Mouse (Mus musculus) hindbrain, embryonic 13.5 days (tissue): Measurements from ENCODE around the gene Selenbp1. TPM values are rescaled to one million over a fixed set of nuclear protein-coding genes. Genes with fewer than 3 reads are reported as not detected.
A peak's percentile ranks its signal among the peaks of the same experiment; 100 is the strongest.
"Not testable (repeated sequence)": the region's sequence is repeated elsewhere in the genome, so short reads cannot be mapped to it uniquely, and the experiment has no call there.

Experiments used
- ATAC-seq: fragments of 200-750 bp; cut with Nextera tagmentation; 2 replicates; pipeline ENCODE4 v1.8.0; 2017; ENCODE audit warnings: moderate TSS enrichment; ENCODE audit not compliant: low FRiP score
- H3K27ac ChIP-seq: fragments of 300-500 bp; sonication (generic); 2 replicates; pipeline ENCODE4 v1.5.1; 2015; ENCODE audit warnings: inconsistent platforms, mild to moderate bottlenecking, moderate library complexity
- H3K27me3 ChIP-seq: fragments of 300-500 bp; sonication (generic); 2 replicates; pipeline ENCODE4 v1.6.1; 2015; ENCODE audit warnings: mild to moderate bottlenecking, inconsistent platforms
- H3K36me3 ChIP-seq: fragments of 300-500 bp; sonication (generic); 2 replicates; pipeline ENCODE4 v1.6.1; 2015; ENCODE audit warnings: mild to moderate bottlenecking, inconsistent platforms
- H3K4me1 ChIP-seq: fragments of 300-500 bp; sonication (generic); replicated peaks from 2 replicates; pipeline ENCODE4 v1.6.1; 2015; ENCODE audit warnings: inconsistent platforms
- H3K4me2 ChIP-seq: fragments of 300-500 bp; sonication (generic); 2 replicates; pipeline ENCODE4 v1.6.1; 2015; ENCODE audit warnings: inconsistent platforms, mild to moderate bottlenecking, moderate library complexity
- H3K4me3 ChIP-seq: fragments of 300-500 bp; sonication (generic); 2 replicates; pipeline ENCODE4 v1.5.1; 2015; ENCODE audit warnings: mild to moderate bottlenecking, inconsistent platforms
- H3K9ac ChIP-seq: fragments of 300-500 bp; sonication (generic); 2 replicates; pipeline ENCODE4 v1.6.1; 2015; ENCODE audit warnings: mild to moderate bottlenecking, inconsistent platforms
- H3K9me3 ChIP-seq: fragments of 300-500 bp; sonication (generic); 2 replicates; pipeline ENCODE4 v1.6.1; 2016; ENCODE audit warnings: inconsistent platforms
- WGBS: fragments of 180-500 bp; shearing (Covaris S2); methylation state at CpG from one replicate; pipeline ENCODE4 v1.1.7; 2015; 5-methylcytosine and 5-hydroxymethylcytosine counted together
- polyA plus RNA-seq: library from polyadenylated mRNA; unstranded; fragments of >200 nt; fragmentation: Nextera tagmentation; extraction: Ambion mirVana; gene quantifications from 2 replicates; pipeline ENCODE4 v1.2.1, GENCODE M21; 2015

The Selenbp1 gene
- polyA plus RNA-seq, 1 experiment from 2014 or later, result 14.1 TPM

DNA sequence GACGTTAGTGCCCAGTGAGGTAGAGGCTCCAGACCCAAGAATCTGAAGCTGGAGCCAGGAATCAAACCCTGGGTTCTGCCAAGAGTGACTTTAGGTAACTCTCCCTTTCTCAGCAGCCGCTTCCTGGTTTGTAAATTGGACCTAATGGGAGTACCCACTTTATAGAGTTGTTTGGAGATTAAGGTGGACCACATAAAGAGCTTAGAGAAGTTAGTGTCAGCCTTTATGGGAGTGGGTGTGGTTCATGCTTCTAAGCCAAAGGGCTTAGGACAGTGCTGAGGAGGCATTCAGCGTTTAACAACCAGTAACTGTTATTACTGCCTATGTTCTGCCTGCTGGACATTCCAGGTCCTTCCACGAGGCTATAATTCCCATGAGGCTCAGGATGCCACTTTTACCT is 14.0 kb upstream of the Selenbp1 start:
- Histone ChIP-seq H3K9ac (no peak overlapping the region), H3K9me3 (no peaks in the 10 kb centered on the region), H3K4me1 (no peaks in the 10 kb centered on the region), H3K4me3 (no peak overlapping the region), H3K27ac (no peak overlapping the region), H3K4me2 (no peak overlapping the region), H3K36me3 (no peaks in the 10 kb centered on the region), H3K27me3 (0 out of 2 replicates have a peak, but pooled peaks cover 2% of the 10 kb centered on the region)
- WGBS, result 86% methylated on average over 4 of the region's 4 CpGs
- ATAC-seq, result no peak

DNA sequence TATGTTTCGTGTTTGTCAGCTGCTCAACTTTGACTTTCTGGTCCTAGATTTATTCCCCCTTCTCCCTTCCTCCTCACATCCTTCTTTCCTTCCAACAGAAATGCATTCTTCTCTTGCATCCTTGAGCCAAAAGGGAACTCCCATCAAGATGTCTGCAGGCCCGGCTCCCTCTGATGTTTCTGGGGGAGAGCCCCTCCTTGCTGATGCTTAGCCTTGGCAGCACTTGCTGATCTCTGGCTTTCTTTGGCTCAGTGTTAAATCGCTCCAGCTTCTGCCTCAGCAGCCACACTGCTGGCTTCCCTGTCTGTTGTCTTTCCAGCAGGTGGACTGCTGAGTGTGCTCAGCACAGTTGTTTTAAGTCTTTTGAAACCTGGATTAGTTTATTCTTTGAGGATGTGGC is 11.8 kb upstream of the Selenbp1 start:
- 63% methylated on average over 3 of the region's 3 CpGs for WGBS
- Histone ChIP-seq H3K9ac (no peak overlapping the region), H3K9me3 (no peaks in the 10 kb centered on the region), H3K36me3 (no peaks in the 10 kb centered on the region), H3K4me1 (no peaks in the 10 kb centered on the region), H3K27me3 (0 out of 2 replicates have a peak, but pooled peaks cover 2% of the 10 kb centered on the region), H3K27ac (no peak overlapping the region), H3K4me2 (no peak overlapping the region), H3K4me3 (no peak overlapping the region)
- ATAC-seq, result no peak

DNA sequence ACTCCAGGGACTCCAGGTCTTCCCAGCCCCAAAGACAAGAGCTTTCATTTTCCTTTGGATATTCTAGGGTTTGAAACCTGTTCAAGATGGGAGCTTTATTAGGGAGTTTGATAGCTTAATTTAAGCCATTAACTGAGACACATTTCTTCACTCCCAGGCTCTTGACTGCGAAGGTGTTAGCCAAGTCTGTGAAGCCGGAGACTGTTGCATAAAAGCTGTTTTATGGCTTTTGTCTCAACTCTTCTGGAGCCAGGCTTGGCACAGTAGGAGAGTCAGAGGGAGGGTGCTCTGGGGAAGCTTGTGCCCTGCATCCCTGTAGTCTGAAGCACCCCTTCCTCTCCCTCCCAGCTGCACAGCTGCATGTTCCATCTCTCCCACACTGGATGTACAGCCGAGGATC is 10.5 kb upstream of the Selenbp1 start:
- no peak overlapping the region for H3K9ac ChIP-seq
- H3K27ac ChIP-seq, result no peak overlapping the region
- no peaks in the 10 kb centered on the region for H3K4me1 ChIP-seq
- no peak overlapping the region for H3K4me2 ChIP-seq
- no peak overlapping the region for H3K4me3 ChIP-seq
- no peaks in the 10 kb centered on the region for H3K9me3 ChIP-seq
- no peak for ATAC-seq
- H3K36me3 ChIP-seq, result no peaks in the 10 kb centered on the region
- WGBS, result 62% methylated on average over 3 of the region's 3 CpGs
- 0 out of 2 replicates have a peak, but pooled peaks cover 2% of the 10 kb centered on the region for H3K27me3 ChIP-seq

DNA sequence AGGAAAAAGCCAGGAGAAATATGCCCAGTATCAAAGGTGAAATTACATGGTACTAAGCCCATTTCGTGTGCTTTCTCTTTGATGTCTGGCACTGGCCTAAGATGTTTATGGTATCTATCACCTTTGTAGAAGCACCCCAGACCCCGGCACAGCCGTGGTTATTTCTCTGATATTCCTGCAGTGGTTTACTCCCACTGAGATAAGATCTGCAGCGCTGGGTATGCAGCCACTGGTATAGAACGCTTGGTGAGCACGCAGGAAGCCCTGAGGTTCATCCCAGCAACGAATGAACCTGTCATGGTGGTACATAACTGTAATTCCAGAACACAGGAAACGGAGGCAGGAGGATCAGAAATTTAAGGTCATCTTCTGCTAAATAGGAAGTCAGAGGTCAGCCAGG is 8.2 kb upstream of the Selenbp1 start:
- 81% methylated on average over 8 of the region's 8 CpGs for WGBS
- no peak for ATAC-seq
- Histone ChIP-seq H3K9me3 (no peaks in the 10 kb centered on the region), H3K9ac (no peak overlapping the region), H3K27me3 (0 out of 2 replicates have a peak, but pooled peaks cover 2% of the 10 kb centered on the region), H3K27ac (no peak overlapping the region), H3K4me3 (no peak overlapping the region), H3K36me3 (no peaks in the 10 kb centered on the region), H3K4me2 (no peak overlapping the region), H3K4me1 (no peaks in the 10 kb centered on the region)

DNA sequence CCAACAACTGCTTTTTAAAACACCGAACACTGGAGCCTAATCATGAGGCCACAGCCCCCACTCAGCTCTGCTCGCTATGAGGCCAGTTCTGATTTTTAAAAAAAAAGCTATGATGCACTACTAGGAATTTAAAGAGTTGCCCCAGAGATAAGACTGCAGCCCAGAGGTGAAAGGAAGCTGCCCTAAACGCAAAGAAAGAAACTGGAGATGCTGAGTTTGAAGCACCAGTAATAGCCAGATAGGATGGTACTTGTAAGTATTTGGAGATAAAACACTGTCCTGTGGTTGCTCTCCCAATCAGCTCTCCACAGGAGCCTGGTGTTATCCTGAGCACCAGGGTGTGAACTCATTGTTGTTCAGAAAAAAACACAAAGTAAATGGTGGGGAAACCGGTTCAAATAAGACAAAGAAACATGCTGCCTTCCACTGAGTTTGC is 6.5 kb upstream of the Selenbp1 start:
- H3K4me3 ChIP-seq, H3K4me2 ChIP-seq, ATAC-seq, H3K9ac ChIP-seq, H3K9me3 ChIP-seq, H3K4me1 ChIP-seq, H3K36me3 ChIP-seq, H3K27me3 ChIP-seq, H3K27ac ChIP-seq: not testable (repeated sequence)
- WGBS, result 49% methylated on average over 4 of the region's 4 CpGs

DNA sequence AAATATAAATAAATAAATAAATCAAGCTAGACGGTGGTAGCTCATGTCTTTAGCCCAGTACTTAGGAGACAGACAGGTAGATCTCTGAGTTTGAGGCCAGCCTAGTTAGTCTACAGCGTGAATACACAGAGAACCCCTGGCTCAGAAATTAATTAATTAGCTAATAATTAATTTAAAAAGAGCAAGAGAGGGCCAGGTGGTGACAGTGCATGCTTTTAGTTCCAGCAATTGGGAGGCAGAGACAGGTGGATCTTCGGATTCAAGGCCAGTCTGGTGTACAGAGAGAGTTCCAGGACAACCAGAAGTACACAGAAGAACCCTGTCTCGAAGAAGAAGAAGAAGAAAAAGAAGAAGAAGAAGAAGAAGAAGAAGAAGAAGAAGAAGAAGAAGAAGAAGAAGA is 3.9 kb upstream of the Selenbp1 start:
- H3K9me3 ChIP-seq, H3K36me3 ChIP-seq, H3K4me2 ChIP-seq, H3K27ac ChIP-seq, H3K27me3 ChIP-seq, H3K9ac ChIP-seq, H3K4me3 ChIP-seq, ATAC-seq: not testable (repeated sequence)
- peaks cover 12% of the 10 kb centered on the region for H3K4me1 ChIP-seq
- WGBS, result 87% methylated on average over 4 of the region's 4 CpGs

DNA sequence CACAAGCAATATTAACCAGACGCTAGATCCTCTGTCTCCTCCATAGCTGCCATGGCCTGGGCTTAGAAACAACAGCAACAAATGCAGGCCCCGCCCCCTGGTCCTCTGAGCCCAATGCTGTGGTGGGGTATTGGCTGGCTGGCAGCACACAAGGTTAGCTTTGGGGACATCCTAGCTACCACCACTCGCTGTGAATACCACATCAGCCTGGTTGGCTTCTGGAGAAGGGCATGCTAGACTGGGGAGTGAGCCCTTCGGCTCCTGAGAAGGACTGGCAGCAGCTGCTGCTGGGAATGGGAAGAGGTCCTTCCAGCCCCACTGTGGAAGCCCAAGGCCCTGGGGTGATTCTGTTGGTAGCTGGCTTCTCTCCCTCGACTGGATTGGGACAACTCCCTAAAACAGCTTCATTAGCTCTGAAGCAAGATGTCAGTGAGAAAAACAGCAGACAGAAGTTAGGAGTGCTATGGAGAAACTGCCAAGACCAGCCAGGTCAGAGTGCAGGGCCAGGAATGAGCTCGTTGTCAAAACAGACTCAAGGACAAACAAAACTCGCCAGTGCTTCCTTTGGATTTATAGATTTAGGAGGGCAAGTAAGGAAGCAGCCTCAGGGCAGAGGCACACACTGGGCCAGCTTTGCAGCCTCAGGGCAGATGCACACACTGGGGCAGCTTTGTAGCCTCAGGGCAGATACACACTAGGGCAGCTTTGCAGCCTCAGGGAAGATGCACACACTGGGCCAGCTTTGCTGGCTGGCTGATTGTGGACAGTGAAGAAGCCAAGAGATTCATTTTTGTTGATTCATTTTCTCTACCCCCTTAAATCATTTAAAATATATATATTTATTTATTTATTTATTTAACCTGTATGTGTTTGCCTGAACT is 2.2 kb upstream of the Selenbp1 start:
- ATAC-seq, result not testable (repeated sequence)

DNA sequence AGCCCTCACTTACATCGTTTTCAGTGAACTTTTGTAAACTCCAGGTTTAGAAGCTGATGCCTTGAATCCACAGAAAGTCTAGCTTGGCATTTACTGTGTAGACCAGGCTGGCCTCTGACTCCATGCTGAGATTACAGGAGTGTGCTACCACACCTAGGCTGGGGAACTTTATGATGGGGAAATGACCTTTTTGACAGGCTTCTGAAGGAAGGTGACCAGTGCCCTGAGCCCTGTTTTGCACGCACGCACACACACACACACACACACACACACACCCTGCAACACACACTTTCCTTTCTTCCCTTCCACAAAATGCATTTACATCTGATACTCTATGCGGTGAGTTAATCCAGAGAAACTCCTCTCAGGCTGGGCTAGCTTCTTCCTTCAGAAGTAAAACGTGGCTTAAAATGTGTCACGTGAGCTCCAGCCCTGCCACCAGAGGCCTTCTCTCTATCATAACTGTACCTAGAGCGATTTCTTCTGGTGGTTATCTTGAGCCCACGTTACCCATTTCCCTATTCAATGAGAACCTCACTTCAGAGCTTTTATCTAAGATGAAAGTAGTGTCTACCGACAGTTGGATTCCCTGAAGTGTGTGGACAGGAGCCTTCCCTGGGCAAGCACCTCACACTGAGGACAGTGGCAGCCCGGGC is 1.3 kb upstream of the Selenbp1 start:
- not testable (repeated sequence) for H3K4me3 ChIP-seq, ATAC-seq, H3K4me2 ChIP-seq, H3K27ac ChIP-seq, H3K27me3 ChIP-seq, H3K36me3 ChIP-seq, H3K9ac ChIP-seq, H3K9me3 ChIP-seq
- WGBS, result 84% methylated on average over 10 of the region's 10 CpGs
- peaks cover 12% of the 10 kb centered on the region for H3K4me1 ChIP-seq

More for the DNA sequence above, 2.2 kb upstream of the Selenbp1 start:
- not testable (repeated sequence) for H3K4me2 ChIP-seq, H3K9ac ChIP-seq, H3K9me3 ChIP-seq, H3K4me3 ChIP-seq, H3K27ac ChIP-seq, H3K27me3 ChIP-seq, H3K36me3 ChIP-seq
- 54% methylated on average over 7 of the region's 7 CpGs for WGBS
- H3K4me1 ChIP-seq, result peaks cover 12% of the 10 kb centered on the region

DNA sequence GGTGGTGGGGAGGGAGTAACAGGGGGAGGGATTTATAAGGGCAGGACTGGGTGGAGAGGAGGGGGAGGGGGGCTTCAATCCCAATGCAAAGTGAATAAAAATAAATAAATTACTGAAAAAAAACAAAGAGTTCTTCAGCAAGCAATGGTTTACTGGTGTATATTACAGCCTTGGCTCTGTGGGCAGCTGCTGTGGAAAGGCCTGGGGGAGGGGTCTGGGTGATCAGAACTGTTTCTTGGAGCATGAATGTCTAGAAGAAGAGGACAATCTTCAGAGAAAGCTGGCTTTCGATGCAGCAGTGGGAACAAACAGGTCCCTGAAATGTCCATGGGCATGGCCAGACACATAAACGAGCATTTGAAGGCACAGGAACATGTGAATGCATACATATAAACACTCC is 577 bp upstream of the Selenbp1 start:
- H3K4me3 ChIP-seq, H3K27me3 ChIP-seq, H3K9me3 ChIP-seq, ATAC-seq, H3K36me3 ChIP-seq, H3K4me2 ChIP-seq, H3K9ac ChIP-seq: not testable (repeated sequence)
- Histone ChIP-seq H3K27ac (peak overlapping the region; percentile 14; the same call in 1 of the 2 replicates), H3K4me1 (peaks cover 12% of the 10 kb centered on the region)
- 81% methylated on average over 2 of the region's 2 CpGs for WGBS

DNA sequence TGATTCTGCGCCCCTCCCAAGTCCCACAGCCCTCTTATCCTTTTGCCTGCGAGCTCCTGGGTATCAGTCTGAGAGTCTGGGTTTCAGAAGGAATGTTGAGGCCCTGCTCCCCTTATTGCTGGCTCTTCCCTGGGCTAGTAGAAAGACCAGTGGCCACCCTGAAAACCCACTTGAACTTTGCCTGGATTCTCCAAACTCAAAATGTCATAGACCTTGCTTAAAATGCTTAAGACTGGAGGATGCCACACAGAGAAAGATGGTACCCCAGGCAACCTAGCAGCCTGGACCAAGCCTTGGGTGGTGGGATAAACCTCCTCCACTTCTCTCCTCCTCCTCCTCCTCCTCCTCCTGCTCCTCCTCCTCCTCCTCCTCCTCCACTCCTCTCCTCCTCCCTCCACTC is 748 bp downstream of the Selenbp1 start:
- H3K4me3 ChIP-seq, H3K9me3 ChIP-seq, ATAC-seq, H3K36me3 ChIP-seq, H3K27me3 ChIP-seq, H3K27ac ChIP-seq, H3K4me2 ChIP-seq, H3K9ac ChIP-seq: not testable (repeated sequence)
- peaks cover 12% of the 10 kb centered on the region for H3K4me1 ChIP-seq
- no CpG with 5 or more reads among the region's 2 CpGs for WGBS

DNA sequence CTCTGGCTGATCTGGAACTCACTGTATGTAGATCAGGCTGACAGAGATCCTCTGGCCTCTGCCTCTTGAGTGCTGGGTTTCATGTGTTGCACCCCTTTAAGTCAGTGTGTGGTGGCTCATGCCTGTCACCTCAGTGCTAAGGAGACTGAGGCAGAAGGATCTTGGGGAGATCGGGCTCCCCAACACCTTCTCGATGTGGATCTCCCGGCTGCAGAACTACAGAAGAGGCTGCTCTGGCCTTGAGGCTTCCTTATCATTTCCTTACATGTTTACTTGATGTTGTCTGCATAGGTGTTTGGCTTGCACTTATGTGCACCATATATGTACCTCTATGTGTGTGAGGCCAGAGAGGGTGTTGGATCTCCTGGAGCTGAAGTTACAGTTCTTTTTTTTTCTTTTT is 1.7 kb downstream of the Selenbp1 start:
- H3K9ac ChIP-seq, H3K9me3 ChIP-seq, ATAC-seq, H3K27me3 ChIP-seq, H3K36me3 ChIP-seq, H3K4me2 ChIP-seq, H3K27ac ChIP-seq, H3K4me3 ChIP-seq: not testable (repeated sequence)
- peaks cover 12% of the 10 kb centered on the region for H3K4me1 ChIP-seq
- WGBS, result 92% methylated on average over 3 of the region's 3 CpGs

DNA sequence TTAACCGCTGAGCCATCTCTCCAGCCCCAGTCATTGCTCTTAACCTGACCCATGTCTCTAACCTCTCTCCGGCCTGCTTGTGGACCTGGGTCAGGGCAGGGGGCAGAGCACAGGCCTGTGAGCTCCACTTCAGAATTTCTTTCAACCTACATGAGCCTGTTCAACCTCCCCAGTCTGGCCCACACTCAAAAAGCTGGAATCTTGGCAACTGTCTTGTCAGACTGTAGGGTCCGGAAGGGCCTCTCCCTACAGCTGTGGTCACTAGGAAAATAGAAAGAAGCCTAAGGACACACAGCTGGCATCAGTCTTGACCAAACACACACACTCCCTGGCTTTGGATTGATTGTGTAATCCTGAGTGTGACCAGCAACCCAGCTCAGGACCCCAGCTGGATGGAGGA is 2.5 kb downstream of the Selenbp1 start:
- peaks cover 12% of the 10 kb centered on the region for H3K4me1 ChIP-seq
- H3K9ac ChIP-seq, H3K27ac ChIP-seq, H3K9me3 ChIP-seq, ATAC-seq, H3K4me3 ChIP-seq, H3K4me2 ChIP-seq, H3K36me3 ChIP-seq, H3K27me3 ChIP-seq: not testable (repeated sequence)
- WGBS, result 88% methylated on average over 3 of the region's 3 CpGs

DNA sequence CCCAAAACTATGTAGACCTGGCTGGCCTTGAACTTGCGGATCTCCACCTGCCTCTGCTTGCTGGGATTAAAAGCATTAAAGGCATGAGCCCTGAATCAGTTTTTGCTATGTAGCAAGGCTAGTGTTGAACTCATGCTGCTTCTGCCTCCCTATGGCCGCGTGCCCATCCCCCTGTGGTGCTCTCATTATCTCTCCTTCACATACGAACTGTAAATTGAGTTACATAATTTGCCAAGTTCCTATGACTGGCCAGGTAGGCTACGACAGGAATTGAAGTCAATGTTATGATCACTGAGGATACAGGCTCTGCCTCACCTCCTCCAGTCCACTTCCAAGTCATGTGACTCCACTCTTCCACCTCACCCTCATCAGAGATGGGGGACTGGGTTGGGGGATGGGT is 3.3 kb downstream of the Selenbp1 start:
- ATAC-seq, H3K36me3 ChIP-seq, H3K9me3 ChIP-seq, H3K4me2 ChIP-seq, H3K4me3 ChIP-seq, H3K27ac ChIP-seq, H3K27me3 ChIP-seq, H3K9ac ChIP-seq: not testable (repeated sequence)
- peaks cover 12% of the 10 kb centered on the region for H3K4me1 ChIP-seq
- 86% methylated on average over 5 of the region's 5 CpGs for WGBS
